Mouse (Mus musculus) G1E-ER4 (cell line): ENCODE results near the gene Zfp827. TPM values are rescaled to one million over a fixed set of nuclear protein-coding genes. Genes with fewer than 3 reads are reported as not detected.

Experiments used
- GATA1 ChIP-seq: IDR thresholded peaks from one replicate; pipeline ENCODE4 v1.8.0; 2012; ENCODE audit warnings: low read length, inconsistent platforms
- polyA plus RNA-seq: library from polyadenylated mRNA; stranded (reverse); fragments of >175 nt; gene quantifications from 2 replicates; pipeline ENCODE4 v1.2.3, GENCODE M21; 2012

The Zfp827 gene
- polyA plus RNA-seq, 1 experiment, result 2.2 TPM

DNA sequence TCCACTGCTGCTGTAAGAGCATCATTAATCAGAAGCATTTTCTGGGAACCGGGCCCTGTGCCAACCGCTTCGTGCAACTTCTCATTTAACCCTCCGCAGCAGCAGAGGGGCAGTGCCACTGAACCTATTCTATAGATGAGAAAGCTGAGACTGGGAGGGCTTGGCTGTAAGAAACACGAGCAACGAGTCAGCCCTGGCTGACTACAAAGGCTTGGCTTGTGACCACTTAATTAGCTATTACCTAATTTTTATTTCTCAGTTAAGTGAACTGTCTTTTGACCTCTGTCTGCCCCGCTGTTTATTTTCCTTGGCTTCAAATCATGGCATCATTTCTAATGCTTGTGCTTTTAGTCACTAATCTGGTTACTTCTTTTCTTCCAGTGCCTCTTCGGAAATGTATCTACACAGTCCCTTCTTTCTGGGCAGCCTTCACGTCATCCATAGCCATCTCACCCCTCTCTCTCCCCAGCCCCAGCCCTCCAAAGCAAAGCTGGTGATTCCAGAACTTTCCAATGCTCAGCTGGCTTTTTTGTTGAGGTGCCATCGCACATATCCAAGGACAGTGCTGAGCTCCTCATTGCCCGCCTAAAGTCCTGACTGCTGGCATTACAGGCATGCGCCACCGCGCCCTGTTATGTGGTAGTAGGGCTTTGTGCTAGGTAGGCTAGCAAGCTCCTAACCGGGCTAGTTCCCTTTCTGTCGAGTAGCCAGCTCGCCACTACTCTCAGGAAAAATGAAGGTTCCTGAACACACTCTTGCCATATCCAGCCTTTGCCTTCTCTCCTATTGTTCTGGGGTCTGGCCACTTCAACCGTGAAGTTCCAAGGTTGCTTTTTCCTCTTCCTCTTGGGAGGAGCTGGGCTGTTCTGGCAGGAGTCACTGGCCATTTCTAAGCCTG lies 55.5 kb downstream of the Zfp827 start:
- no peak for TF ChIP-seq GATA1

DNA sequence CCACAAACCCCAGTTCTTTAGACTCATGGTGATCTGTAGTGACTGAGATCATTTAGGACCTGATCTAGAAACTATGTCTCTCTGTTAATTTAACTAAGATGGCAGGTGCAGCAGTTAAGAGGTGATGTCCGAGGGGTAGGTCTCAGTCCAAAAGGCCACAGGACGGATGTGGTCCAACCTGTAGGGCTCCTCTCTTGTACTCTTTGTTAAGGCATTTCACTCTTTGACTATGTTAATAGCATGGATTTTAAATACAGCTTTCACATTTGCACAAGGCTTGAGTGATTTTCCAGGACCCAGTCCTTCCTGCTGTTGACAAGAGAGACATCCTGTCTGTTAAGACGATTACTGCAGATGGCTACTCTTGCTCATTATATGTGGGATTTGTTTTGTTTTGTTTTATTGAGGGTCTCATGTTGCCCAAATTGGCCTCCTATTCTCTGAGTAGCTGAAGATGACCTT lies 56.2 kb downstream of the Zfp827 start:
- TF ChIP-seq GATA1, result no peak

DNA sequence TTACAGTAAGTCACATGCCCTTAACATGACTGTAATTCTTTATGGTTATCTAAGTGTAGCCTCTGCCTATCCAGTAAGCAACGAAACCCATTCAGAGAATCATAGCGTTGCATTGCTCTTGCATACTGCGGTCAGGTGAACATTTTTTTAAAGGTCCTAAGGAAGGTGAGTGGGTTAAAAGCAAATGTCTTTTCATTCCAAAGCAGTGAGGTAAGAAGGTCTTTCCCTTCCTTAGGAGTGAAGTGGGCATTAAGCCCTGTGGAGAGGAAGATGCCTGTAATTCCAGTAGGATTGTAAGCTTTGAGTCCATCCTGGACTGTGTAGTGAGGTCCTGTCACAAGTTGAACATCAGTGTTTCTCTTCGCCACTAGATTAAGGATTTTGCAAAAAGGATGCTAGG lies 66.2 kb downstream of the Zfp827 start:
- no peak for TF ChIP-seq GATA1

DNA sequence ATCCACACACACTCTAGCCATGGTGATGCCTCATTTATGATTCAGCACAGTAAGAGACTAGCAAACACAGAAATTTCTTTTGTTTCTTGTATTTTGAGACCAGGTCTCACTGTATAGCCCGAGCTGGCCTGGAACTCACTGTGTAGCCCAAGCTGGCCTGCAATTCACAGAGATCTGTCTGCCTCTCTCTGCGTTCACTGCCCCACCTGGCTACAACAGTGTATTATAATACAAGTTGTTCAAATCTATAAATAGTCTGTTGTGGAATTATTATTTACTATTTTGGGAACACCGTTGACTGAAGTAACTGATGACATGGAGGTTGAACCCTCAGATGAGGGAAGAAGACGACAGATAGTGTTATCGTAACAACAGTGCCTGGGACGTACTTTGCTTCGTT lies 66.9 kb downstream of the Zfp827 start:
- TF ChIP-seq GATA1, result no peak

DNA sequence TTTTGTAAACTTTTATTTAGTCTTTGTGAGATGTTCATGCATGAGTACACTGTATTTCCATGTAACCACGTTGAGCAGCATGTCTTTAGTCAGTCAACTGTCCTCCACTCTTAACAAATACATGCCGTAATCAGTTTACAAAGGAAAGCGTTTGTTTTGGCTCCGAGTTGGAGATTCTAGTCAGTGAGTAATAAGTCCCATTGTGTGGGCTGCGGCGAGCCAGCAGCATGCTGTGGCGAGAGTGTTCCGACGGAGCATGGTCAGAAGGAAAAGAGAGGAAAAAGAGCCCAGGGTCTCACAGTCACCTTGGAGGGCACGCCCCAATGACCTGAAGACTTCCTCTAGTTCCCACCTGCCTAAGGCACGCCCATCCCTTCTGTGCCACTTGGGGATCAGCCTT lies 68.7 kb downstream of the Zfp827 start:
- TF ChIP-seq GATA1, result no peak

DNA sequence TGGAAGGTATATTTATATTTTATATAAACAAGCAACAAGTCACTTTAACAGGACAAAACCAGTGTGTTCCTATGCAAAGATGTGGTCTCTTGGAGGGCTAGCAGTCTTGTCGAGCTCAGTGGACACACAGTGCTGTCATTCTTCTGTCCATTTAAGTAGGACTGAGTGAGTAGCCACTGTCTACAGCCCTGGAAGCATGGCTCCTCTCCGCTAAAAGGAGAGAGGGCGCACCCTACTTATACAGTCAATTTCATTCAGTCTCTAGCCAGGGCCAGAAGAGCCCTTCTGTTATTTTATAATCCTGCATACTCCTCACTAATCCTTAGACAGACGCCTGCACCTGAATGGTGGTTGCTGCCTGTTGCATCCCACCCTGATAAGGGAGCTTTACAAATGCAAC lies 74.5 kb downstream of the Zfp827 start:
- no peak for TF ChIP-seq GATA1

GRCm38 (mm10) chr8:79103185-79103878 lies 75.1 kb downstream of the Zfp827 start:
- no peak for TF ChIP-seq GATA1

DNA sequence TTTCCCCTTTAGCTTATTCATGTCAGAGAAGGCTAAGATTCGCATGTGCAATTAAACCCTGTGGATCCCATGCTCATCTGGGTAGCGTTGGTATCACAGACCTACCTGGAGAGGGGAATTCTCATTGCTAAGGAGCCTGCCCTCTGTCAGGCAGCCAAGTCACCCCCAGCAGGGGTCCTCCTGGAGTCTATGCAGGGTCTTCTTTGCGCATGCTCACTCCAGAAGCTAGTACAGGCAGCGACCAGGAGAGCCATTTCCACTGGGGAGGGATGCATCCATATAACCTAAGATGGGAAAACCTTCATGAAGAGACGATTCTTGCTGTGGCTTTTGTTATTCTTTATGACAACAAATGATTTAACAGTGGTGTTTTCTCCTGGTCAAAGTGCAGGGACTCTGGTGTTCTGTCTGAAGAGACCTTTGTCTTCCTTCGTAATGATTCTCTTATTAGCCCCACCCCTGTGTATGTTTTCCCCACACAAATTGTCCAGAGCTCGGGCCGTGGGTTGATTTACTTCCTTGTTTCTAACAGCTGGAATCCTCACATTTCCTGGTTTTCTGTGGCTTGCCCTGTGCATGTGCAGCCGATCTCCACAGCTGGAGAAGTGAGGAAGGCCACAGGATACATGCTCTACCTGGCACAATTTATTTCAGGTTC lies 75.8 kb downstream of the Zfp827 start:
- no peak for TF ChIP-seq GATA1

DNA sequence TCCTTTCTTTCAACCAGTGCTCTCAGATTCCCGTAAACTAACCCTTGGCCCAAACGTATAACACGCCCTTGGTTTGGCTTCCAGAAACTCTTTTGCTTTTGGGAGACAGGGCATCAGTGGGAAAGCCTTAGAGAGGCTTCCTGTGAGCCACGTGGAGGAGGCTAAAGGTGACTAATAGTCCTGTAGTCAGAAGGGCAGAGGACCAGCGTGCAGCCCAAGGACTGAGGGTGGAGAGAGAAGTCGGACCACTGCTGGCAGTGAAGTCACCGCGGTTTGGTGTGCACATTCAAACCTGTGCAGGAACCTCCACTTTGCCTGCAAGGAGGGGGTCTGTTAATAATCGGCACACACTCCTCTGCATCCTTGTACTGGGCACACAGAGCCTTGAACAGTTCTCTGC lies 76.4 kb downstream of the Zfp827 start:
- TF ChIP-seq GATA1, result no peak

DNA sequence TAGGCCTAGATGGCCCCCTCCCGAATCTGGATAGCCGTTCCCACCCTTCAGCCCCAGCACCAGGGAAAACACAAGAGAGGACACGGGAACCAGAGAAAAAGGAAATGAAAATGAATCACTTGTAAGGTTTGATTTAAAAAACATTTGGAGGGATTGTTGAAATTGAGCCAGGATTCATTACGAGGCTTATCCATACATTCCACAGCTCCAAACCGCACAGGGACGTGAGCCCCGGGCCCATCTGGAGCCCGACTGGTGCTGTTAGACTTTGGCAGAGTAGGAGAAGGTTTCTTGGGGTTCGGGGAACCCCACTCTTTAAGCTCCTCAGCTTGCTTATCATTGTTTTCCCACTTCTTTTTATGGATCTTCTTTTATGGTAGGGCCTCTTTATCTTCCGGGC lies 76.9 kb downstream of the Zfp827 start:
- TF ChIP-seq GATA1, result no peak

DNA sequence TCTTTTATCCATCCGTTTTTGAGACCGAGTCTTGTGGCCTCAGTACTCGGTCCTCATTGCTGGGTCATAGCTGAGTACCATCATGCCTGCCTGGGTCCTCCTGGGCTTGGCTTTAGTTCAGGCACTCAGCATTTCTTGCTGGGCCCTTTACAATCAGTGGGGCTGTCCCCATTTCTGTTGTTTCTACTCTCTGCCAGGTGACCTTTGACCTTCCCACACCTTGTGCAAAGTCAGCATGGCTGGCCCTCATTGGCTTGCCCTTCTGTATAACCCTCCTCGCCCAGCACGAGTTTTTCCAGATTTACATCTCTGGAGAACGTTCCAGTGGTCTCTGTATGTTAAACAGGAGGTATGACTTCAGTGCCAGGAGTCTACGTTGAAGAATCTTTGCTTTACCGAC lies 83.2 kb downstream of the Zfp827 start:
- TF ChIP-seq GATA1, result no peak

- TF ChIP-seq GATA1, result no peak
These were observed 84.2 kb downstream of the Zfp827 start for GRCm38 (mm10) chr8:79112480-79112879.

DNA sequence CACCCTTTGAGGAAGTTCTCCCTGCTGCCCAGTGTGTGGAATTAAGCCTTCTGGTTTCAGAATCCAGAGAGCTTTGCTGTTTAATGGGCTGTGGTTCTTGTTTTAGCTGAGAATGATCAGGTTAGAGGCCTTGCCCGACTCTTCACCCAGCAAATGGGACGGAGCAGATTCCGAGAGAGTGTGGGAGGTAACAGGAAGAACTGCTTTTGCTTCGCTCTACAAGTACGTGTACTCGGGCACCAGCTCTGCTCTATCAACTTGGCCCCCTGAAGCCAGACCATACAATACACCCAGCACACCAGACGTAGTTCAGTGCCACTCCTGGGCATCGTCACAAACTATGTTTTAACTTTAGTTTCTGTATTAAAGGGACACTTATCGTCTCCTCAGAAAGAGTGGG lies 85.3 kb downstream of the Zfp827 start:
- TF ChIP-seq GATA1, result no peak

DNA sequence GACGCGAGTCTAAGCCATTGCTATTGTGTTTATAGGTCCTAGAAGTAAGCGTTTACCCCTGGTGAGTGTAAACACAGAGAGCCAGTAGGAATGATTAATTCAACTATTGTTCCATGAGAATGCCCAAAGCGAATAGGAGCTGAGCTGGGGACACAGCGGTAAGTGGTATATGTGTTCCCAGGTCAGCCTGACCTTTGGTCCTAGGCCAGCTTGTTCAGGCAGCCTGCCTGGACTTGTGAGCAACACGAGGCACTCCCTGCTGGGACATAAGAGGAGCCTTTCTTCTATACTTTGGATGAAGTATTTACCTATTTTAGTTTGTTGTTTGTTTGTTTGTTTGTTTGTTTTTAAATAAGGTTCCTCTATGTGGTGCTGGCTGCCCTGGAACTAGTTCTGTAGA lies 86.3 kb downstream of the Zfp827 start:
- TF ChIP-seq GATA1, result no peak

DNA sequence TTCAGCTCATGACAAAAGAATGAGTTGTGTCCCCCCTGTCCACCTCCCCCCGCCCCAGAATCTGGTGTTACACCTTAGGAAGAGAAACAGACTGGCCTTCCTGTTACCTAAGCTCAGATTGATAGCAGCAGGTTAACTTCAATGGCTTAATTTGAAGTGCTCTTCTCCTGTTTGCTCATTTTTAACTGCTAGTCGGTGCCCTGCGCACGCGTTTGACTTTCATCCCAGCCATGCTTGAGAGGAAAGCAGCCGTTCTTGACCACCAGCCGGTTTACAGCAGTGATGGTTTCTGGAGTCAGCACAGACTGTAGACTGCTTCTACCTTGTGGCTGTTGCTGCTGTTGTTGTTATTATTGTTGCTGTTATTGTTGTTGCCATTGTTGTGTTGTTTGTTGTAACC lies 88.2 kb downstream of the Zfp827 start:
- TF ChIP-seq GATA1, result no peak

DNA sequence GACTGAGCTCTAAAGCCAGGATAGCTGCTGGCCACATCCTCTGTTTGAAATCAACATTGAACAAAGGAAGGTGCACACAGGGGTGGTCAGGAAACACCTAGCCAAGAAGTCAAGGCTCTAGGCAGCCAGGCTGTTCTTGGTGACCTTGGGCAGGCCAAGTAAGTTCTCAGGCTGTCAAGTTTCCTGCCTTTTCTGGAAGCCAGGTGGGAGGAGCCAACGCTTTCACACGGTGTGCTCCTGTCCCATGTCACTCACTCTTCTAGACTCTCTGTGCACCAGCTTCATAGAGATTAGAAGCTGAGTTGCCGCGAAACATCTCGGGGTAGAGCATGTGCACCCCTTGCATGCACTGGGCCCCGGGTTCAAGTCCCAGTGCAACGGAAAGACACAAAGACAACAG lies 89.5 kb downstream of the Zfp827 start:
- TF ChIP-seq GATA1, result no peak

DNA sequence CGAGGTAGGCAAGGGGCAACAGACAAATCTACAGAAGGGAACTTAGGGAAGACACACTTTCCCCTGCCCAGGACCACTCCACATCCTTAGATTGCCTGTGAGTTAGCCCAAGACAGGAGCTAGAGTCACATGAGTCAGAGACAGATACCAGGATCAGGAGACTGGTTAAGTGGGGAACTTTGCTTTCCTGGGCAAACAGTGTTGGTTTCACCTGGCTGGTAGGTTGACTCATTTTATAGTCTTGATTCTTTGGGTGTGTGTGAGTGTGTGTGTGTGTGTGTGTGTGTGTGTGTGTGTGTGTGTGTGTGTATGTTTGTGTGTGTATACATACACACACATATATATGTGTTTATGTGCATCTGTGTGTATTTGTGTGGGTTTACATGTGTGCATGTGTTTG lies 93.4 kb downstream of the Zfp827 start:
- TF ChIP-seq GATA1, result no peak
